Mouse (Mus musculus): ENCODE data around the gene Ube2f. TPM values are rescaled to one million over a fixed set of nuclear protein-coding genes. Genes with fewer than 3 reads are reported as not detected.

Gene Ube2f
- polyA plus RNA-seq, 1 experiment from 2014 or later = 67.3 TPM

GRCm38 (mm10) chr1:91297799-91298744 lies 48.0 kb downstream of the Ube2f start, which contains the start of gene Scly:
Scly (plus strand) TSS chr1:91298338.
- under 1% methylated on average over 63 of the region's 65 CpGs for WGBS
- no peak for TF ChIP-seq CTCF (IDR thresholded peaks at IDR 0.05; ENCODE audit: low read depth)
- peak; percentile 94 for DNase-seq (ENCODE audit: low spot score)
- H3K4me3 ChIP-seq (replicated peaks; ENCODE audit: low read depth, low read length) = peak within 1 kb of the TSS; percentile 63
- H3K4me2 ChIP-seq (ENCODE audit: low read length) = peak within 1 kb of the TSS; percentile 67
- 0 out of 2 replicates have a peak, but pooled peaks cover 14% of the 10 kb centered on the region for H3K4me1 ChIP-seq (replicated peaks; ENCODE audit: insufficient read depth, low read length)
- H3K27me3 ChIP-seq (ENCODE audit: insufficient read depth, low read length) = no peaks in the 10 kb centered on the region
- 0 out of 2 replicates have a peak, but pooled peaks cover 2% of the 10 kb centered on the region for H3K36me3 ChIP-seq (ENCODE audit: insufficient read depth, low read length)
- peak within 1 kb of the TSS; percentile 65 for H3K9ac ChIP-seq (ENCODE audit: low read depth, low read length)
- H3K9me3 ChIP-seq (replicated peaks; ENCODE audit: low read length) = no peaks in the 10 kb centered on the region
- peak within 1 kb of the TSS; percentile 47; the same call in 1 of the 2 replicates for H3K27ac ChIP-seq
- ATAC-seq (replicated peaks; ENCODE audit: low FRiP score, low read depth) = peak; percentile 95

DNA sequence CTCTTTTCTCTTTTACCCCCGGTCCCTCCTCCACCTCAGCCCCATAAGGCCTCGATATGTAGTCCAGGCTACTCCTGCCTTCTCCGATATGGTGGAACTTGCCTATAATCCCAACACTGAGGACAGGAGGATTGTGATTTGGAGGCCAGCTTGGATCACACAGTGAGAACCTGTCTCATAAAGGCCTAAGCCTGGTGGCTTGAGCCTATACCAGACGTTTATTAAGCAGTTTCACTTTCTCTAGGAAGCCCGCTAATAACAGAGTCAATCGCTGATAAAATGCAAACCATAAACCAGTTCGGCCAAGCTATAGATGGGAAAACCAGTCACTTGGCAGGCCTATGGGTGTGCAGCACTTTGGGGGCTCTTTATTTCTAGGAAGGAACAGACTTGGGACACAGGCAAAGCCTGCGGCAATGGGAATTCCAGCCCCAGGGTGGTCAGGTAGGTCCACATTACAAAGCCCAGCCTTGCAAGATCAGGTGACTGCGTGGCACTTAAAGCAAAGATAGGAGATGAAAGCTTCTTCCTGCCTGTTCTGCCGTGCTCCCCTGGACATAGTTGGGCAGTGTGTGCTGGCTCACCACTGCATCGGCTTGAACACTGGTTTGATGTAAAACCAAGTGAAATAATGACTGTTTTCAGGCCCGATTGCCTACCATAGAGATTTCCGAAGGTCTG lies 49.1 kb downstream of the Ube2f start:
- 0 out of 2 replicates have a peak, but pooled peaks cover 14% of the 10 kb centered on the region for H3K4me1 ChIP-seq (replicated peaks; ENCODE audit: insufficient read depth, low read length)
- WGBS = 78% methylated on average over 13 of the region's 13 CpGs
- H3K27me3 ChIP-seq (ENCODE audit: insufficient read depth, low read length) = no peaks in the 10 kb centered on the region
- 0 out of 2 replicates have a peak, but pooled peaks cover 2% of the 10 kb centered on the region for H3K36me3 ChIP-seq (ENCODE audit: insufficient read depth, low read length)
- peak overlapping the region; percentile 47; the same call in 1 of the 2 replicates for H3K27ac ChIP-seq
- H3K9ac ChIP-seq (ENCODE audit: low read depth, low read length) = peak overlapping the region; percentile 65
- H3K9me3 ChIP-seq (replicated peaks; ENCODE audit: low read length) = no peaks in the 10 kb centered on the region
- TF ChIP-seq CTCF (IDR thresholded peaks at IDR 0.05; ENCODE audit: low read depth) = no peak
- ATAC-seq (replicated peaks; ENCODE audit: low FRiP score, low read depth) (no peak), DNase-seq (ENCODE audit: low spot score) (no peak)
- H3K4me2 ChIP-seq (ENCODE audit: low read length) = peak overlapping the region; percentile 67
- peak overlapping the region; percentile 63 for H3K4me3 ChIP-seq (replicated peaks; ENCODE audit: low read depth, low read length)

GRCm38 (mm10) chr1:91299707-91300426 lies 49.8 kb downstream of the Ube2f start:
- ATAC-seq (replicated peaks; ENCODE audit: low FRiP score, low read depth) = no peak
- Histone ChIP-seq H3K27ac (peak overlapping the region; percentile 47; the same call in 1 of the 2 replicates), H3K36me3 (ENCODE audit: insufficient read depth, low read length) (0 out of 2 replicates have a peak, but pooled peaks cover 2% of the 10 kb centered on the region), H3K9ac (ENCODE audit: low read depth, low read length) (no peak overlapping the region), H3K4me3 (replicated peaks; ENCODE audit: low read depth, low read length) (no peak overlapping the region), H3K4me2 (ENCODE audit: low read length) (peak overlapping the region; percentile 67; the same call in 1 of the 2 replicates), H3K27me3 (ENCODE audit: insufficient read depth, low read length) (no peaks in the 10 kb centered on the region), H3K4me1 (replicated peaks; ENCODE audit: insufficient read depth, low read length) (0 out of 2 replicates have a peak, but pooled peaks cover 14% of the 10 kb centered on the region), H3K9me3 (replicated peaks; ENCODE audit: low read length) (no peaks in the 10 kb centered on the region)
- TF ChIP-seq CTCF (IDR thresholded peaks at IDR 0.05; ENCODE audit: low read depth) = no peak
- WGBS = 75% methylated on average over 5 of the region's 5 CpGs
- no peak for DNase-seq (ENCODE audit: low spot score)

DNA sequence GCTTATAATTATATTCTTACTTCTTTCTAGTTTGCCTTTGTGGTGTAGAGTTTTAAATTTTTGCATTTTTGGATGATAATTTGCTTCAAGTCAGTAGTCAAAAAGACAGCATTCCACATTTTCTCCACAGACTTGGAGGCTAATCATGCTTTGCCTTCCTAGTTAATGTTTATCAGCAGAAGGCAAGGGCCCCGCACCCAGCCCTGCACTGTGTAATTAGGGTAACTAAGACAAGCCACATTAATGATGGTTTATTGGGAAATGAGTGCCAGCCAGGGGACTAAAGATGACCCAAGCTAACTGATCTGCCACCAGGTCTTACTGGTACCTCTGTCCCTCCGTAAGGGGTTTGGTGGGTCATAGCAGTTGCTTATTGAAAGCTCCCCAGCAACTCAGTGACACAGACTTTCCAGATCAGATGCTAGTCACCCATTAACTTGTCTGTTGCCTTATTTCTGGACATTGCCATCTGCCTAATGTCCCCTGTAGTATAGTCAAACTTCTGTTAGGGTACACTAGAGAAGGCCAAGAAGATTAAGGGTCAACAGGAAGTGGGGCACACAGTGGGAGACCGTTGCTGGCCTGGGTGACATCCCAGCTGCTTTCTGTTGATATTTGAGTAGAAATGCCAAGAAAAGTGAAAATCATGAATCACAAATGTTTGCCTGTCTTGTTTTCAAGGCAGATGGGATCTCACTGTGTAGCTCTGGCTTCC lies 51.3 kb downstream of the Ube2f start:
- TF ChIP-seq CTCF (IDR thresholded peaks at IDR 0.05; ENCODE audit: low read depth) = no peak
- no peaks in the 10 kb centered on the region for H3K9me3 ChIP-seq (replicated peaks; ENCODE audit: low read length)
- H3K9ac ChIP-seq (ENCODE audit: low read depth, low read length) = no peak overlapping the region
- peaks cover 6% of the 10 kb centered on the region; the same call in 1 of the 2 replicates for H3K36me3 ChIP-seq (ENCODE audit: insufficient read depth, low read length)
- ATAC-seq (replicated peaks; ENCODE audit: low FRiP score, low read depth) (no peak), DNase-seq (ENCODE audit: low spot score) (peak; percentile 14)
- H3K4me2 ChIP-seq (ENCODE audit: low read length) = no peak overlapping the region
- H3K4me3 ChIP-seq (replicated peaks; ENCODE audit: low read depth, low read length) = no peak overlapping the region
- H3K27ac ChIP-seq = peak overlapping the region; percentile 65; the same call in 1 of the 2 replicates
- 0 out of 2 replicates have a peak, but pooled peaks cover 14% of the 10 kb centered on the region for H3K4me1 ChIP-seq (replicated peaks; ENCODE audit: insufficient read depth, low read length)
- H3K27me3 ChIP-seq (ENCODE audit: insufficient read depth, low read length) = no peaks in the 10 kb centered on the region
- 47% methylated on average over 3 of the region's 3 CpGs for WGBS

- no peak for TF ChIP-seq CTCF (IDR thresholded peaks at IDR 0.05; ENCODE audit: low read depth)
- DNase-seq (ENCODE audit: low spot score) (no peak), ATAC-seq (replicated peaks; ENCODE audit: low FRiP score, low read depth) (no peak)
- H3K27me3 ChIP-seq (ENCODE audit: insufficient read depth, low read length) = no peaks in the 10 kb centered on the region
- no peaks in the 10 kb centered on the region for H3K9me3 ChIP-seq (replicated peaks; ENCODE audit: low read length)
- no peak overlapping the region for H3K9ac ChIP-seq (ENCODE audit: low read depth, low read length)
- H3K27ac ChIP-seq = peak overlapping the region; percentile 65
- whole genome bisulfite sequencing = 88% methylated on average over 3 of the region's 3 CpGs
- H3K4me3 ChIP-seq (replicated peaks; ENCODE audit: low read depth, low read length) = no peak overlapping the region
- no peak overlapping the region for H3K4me2 ChIP-seq (ENCODE audit: low read length)
- 0 out of 2 replicates have a peak, but pooled peaks cover 14% of the 10 kb centered on the region for H3K4me1 ChIP-seq (replicated peaks; ENCODE audit: insufficient read depth, low read length)
- peaks cover 8% of the 10 kb centered on the region; the same call in 1 of the 2 replicates for H3K36me3 ChIP-seq (ENCODE audit: insufficient read depth, low read length)
These were observed 51.9 kb downstream of the Ube2f start for GRCm38 (mm10) chr1:91302021-91302420.

Measured in kidney, postnatal 0 days (tissue).